Mouse (Mus musculus) layer of hippocampus, postnatal 25 days (tissue): ENCODE results near the gene Ndel1. TPM values are rescaled to one million over a fixed set of nuclear protein-coding genes. Genes with fewer than 3 reads are reported as not detected.
A peak's percentile ranks its signal among the peaks of the same experiment; 100 is the strongest.

Experiments used
- DNase-seq, 2 experiments: peaks; one replicate each; pipeline ENCODE4 v3.0.0; 2022; ENCODE audit warnings: mixed read lengths in 2 of 2, low spot score in 1 of 2; ENCODE audit errors: extremely low spot score in 1 of 2
- total RNA-seq, 2 experiments: library from RNA; stranded (reverse); gene quantifications; 2 replicates each; pipeline ENCODE4 v1.2.3; 2021

Ndel1 gene
- 10 to 100 TPM; 88.5 to 90.3 TPM for total RNA-seq

GRCm38 (mm10) chr11:68871748-68872147 lies at the start of gene Ndel1:
Gene Ndel1 (minus strand): TSS chr11:68871858.
- no peak for DNase-seq

DNA sequence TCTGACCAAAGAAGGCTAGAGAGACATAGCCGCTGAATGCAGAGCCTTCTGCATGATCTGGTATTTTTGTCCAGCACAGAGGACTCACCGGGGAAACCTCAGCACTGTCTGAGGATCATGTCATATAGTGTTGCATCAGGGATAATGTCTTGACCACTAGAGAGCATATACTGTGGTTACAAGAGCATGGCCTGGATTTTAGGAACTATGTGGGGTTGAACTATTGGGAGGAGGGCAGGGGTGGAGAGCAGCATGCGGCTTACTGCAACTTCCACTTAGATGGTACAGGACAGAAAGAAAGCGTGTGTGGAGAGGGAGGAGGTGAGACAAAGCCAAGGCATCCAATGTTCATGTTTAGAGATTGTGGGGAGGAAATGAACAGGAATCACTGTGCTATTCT lies 42.9 kb upstream of the Ndel1 start:
- no peak for DNase-seq

GRCm38 (mm10) chr11:68911531-68912177 lies 40.0 kb upstream of the Ndel1 start:
- no peak for DNase-seq

DNA sequence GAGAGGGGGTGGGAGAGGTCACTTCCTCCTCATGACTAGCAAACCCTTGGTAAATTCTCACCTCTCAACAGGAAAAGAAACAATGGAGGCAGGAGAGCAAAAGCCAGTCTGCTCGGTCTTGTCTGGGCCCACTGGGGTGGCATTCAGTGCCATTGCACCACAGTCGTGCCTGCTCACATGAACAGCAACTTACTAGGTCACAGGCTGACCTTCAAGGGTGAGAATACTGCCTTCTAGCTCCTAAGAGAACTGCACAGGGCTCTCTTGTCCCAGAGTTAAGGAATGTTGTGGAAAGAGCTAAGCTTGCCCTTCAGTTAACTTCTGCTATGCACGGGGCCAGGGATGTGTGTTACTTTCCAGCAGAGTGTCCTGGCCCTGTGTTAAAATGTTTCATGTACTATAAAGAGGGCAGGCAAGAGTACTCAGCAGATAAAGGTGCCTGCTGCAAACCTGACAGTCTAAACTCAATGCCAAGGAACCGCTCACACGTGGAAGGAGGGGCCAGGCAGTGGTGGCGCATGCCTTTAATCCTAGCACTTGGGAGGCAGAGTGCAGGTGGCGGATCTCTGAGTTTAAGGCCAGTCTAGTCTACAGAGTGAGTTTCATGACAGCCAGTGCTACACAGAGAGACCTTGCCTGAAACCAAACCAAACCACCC lies 37.3 kb upstream of the Ndel1 start:
- no peak for DNase-seq

DNA sequence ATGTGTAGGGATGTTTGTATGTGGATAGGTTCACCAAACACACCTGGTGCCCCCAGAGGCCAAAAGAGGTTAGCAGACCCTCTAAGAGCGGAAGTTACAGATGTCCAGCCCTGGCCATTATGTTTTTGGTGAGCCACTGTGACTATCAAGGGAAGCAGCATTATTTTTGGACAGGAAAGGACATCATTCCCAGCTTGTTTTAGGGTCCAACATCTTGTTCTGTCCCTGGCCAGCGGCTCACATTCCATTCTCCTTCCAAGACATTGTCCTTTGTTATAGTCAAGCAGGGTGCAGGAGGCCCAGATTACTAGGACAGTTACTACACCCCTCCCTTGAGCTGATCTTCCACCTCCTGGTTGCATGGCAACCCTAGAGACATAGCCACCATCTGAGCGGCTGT lies 35.6 kb upstream of the Ndel1 start:
- no peak for DNase-seq

- no peak for DNase-seq
Measured at GRCm38 (mm10) chr11:68906461-68906790, 34.8 kb upstream of the Ndel1 start.

GRCm38 (mm10) chr11:68905665-68906460 lies 34.2 kb upstream of the Ndel1 start:
- DNase-seq, result no peak

GRCm38 (mm10) chr11:68905138-68905531 lies 33.5 kb upstream of the Ndel1 start:
- no peak for DNase-seq

DNA sequence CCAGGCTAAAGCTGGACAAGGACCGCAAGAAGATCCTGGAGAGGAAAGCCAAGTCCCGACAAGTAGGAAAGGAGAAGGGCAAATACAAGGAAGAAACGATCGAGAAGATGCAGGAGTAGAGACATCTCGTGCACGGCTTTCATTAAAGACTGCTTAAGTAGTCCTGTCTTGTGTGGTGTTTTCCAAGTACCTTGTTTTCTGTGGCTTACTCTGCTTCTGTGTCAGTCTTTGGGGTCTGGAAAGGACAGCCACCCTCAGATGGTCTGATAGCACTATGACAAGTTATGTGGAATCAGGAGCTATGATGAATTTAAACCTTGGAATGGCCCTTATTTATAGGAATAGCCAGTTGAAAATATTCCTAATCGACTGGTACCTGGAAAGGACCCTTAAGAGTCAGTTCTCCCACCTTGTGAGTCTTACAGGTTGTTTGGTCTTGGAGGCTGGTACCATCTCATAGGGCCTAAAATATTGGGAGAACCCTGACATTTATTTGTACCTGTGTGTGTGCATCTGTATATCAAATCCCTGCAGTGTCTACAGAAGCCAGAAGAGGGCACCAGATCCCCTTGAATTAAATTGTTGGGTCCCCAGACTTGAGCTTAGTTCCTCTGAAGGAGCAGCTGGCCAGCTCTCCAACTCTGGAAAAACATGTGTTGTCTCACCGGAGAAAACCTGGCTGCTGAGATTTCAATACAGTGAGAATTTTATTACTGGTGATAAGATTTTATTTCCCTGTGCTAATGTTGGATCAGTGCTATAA lies 32.9 kb upstream of the Ndel1 start:
- DNase-seq, result peak; percentile 52 to 81

DNA sequence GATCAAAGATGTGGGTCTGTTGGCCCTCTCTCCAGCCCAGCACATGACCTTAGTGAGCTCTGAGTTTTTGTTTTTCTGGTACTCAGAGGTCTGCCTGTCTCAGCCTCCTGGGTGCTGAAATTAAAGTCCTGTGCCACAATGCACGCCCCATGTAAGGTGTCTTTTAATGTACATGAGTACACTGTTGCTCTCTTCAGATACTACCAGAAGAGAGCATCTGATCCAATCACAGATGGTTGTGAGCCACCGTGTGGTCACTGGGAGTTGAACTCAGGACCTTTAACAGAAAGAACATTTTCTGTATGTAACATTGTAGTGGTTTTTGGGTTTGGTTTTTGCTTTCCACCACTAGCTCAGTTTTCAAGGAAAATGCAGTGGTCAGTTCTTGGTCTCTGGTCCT lies 32.1 kb upstream of the Ndel1 start:
- DNase-seq, result no peak

- DNase-seq, result no peak
Measured at GRCm38 (mm10) chr11:68902823-68903222, 31.2 kb upstream of the Ndel1 start.

- DNase-seq, result no peak
Measured at GRCm38 (mm10) chr11:68902367-68902766, 30.7 kb upstream of the Ndel1 start.

DNA sequence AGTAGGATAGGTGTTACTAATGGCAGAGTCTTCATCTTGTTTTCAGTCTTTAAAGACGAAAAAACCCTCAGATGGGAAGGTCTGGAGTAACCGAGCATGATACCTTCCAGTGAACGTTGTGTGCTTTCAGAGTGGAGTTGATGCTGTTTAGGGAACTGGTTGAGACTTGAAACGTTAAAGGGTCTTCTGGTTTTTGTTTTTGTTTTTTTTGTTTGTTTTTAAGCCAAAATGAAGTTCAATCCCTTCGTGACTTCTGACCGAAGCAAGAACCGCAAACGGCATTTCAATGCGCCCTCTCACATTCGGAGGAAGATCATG lies 30.3 kb upstream of the Ndel1 start:
- DNase-seq, result no peak

- DNase-seq, result peak; percentile 96 to 99
Measured at GRCm38 (mm10) chr11:68901351-68902046, 29.8 kb upstream of the Ndel1 start, which contains the start of gene Rpl26. Gene Rpl26 (plus strand): TSS chr11:68901583.

- DNase-seq, result peak; percentile 5 to 17
Measured at GRCm38 (mm10) chr11:68900519-68901350, 29.1 kb upstream of the Ndel1 start.

GRCm38 (mm10) chr11:68899815-68900214 lies 28.2 kb upstream of the Ndel1 start:
- no peak for DNase-seq

DNA sequence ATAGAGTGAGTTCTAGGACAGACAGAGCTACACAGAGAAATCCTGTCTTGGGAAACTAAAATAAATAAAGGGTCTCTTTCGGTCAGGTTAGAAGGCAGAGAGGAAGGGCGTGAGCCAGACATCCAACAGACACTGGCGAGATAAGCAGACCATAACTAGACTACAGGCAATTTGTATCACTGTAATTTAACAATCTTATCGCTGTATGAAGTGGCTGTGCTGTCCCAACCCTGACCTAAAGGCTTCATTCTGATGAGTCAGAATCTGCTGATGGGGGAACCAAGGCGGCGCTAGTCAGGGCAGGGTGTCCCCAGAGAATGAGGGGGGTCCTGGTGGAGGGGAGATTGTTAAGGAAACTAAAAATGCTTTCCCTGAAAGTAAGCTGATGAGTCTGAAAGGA lies 27.1 kb upstream of the Ndel1 start:
- no peak for DNase-seq

GRCm38 (mm10) chr11:68897838-68898237 lies 26.2 kb upstream of the Ndel1 start:
- DNase-seq, result no peak

DNA sequence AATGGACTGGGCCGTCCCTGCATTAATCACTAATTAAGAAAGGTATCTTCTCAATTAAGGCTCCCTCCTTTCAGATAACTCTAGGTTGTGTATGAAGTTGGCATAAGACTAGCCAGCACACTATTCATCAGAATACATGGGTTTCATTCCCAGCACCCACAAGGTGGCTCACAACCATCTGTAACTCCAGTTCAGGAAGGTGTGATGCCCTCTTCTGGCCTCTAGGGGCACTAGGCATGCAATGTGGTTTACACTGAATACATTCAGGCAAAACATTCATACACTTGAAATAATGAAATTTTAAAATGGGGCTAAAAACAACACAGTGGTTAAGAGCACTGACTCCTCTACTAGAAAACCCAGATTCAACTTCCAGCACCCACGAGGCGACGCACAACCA lies 25.5 kb upstream of the Ndel1 start:
- DNase-seq, result no peak

DNA sequence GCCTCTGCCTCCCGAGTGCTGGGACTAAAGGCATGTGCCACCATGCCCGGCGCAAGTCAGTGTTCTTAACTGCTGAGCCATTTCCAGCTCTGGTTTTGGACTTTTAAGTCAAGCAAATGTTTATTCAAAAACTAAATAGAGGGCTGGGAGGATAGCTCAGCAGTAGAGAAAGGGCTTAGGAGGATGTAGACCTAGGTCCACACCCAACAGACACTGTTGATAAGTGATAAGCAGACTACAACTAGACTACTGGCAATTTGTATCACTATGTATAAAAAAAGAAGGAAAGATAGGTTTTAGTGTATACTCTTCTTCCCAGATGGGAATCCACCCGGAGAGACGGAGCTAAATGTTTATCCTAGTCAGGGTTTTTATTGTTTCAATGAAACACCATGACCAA lies 24.6 kb upstream of the Ndel1 start:
- no peak for DNase-seq
